Mouse (Mus musculus) spleen, postnatal 36 days (tissue): ENCODE data around the gene Gm20388.
"Not testable (repeated sequence)": the region's sequence is repeated elsewhere in the genome, so short reads cannot be mapped to it uniquely, and the experiment has no call there.

Experiments used
- DNase-seq, 2 experiments: peaks; one replicate each; pipeline ENCODE4 v3.0.0; 2022; ENCODE audit warnings: low spot score in 2 of 2, mixed read lengths in 1 of 2

Gm20388 gene

GRCm38 (mm10) chr8:123914635-123915034 lies 4004.0 kb downstream of the Gm20388 start:
- DNase-seq: no peak

GRCm38 (mm10) chr8:123924719-123925118 lies 4014.1 kb downstream of the Gm20388 start:
- peak; percentile 75 to 82 for DNase-seq

GRCm38 (mm10) chr8:123925671-123926070 lies 4015.0 kb downstream of the Gm20388 start:
- DNase-seq: no peak

DNA sequence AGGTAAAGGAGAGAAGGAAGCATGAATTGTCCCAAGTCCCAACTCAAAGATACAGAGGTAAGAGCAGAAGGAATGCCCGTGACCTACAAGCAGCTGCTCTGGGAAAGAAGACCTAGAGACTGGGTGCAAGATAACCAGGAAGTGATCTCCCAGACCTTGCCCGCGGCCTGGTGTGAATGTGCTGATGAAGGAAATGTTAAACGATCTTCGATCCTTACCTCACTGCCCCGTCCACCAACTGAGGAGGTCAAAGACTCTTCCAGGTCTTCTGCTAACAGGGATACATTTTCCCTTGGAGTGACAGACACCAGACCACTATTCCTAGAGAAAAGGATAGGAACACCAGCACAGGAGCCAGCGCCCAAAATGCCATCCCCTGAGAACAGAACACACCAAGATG lies 4018.4 kb downstream of the Gm20388 start:
- no peak for DNase-seq

- DNase-seq: peak; percentile 98 to 99
Measured at GRCm38 (mm10) chr8:123948942-123949685, 4038.5 kb downstream of the Gm20388 start, which contains the start of gene Nup133. Gene Nup133, minus strand, starts transcription at chr8:123949265.

DNA sequence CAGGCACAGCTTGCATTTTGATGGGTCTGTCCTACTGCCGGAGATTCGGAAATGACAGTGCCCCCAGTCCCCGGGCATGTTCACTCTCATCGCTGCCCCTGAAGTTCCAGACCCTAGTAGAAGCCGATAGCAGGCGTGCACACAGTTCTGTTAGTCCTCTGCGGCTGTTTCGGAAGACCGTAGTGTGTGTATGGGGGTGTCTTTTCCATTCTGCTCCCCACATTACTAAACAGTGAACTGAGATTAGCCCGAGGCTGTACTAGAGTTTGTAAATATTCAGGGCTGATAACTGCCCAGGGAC lies 4039.0 kb downstream of the Gm20388 start:
- no peak for DNase-seq

- DNase-seq: peak; percentile 63 to 69
Measured at GRCm38 (mm10) chr8:123950077-123950802, 4039.6 kb downstream of the Gm20388 start.

DNA sequence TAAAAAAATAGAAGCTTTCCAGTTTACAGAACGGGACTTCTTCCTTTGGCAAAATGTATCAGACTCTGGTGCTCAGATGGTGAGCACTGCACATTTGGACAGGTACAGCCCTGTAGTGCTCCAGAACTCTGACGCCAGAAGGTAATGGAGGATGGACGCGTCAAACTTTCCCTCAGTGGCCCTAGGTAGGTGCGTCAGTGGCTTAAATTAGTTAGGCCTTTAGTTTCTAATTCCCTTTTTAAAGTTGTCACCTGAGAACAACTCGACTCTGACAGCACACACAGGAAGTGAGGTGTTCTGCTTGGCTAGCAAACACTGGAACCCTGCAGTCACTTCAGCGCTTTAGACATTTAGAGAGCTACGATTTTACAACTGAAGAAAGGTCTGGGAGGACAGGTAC lies 4043.0 kb downstream of the Gm20388 start:
- DNase-seq: peak; percentile 69

DNA sequence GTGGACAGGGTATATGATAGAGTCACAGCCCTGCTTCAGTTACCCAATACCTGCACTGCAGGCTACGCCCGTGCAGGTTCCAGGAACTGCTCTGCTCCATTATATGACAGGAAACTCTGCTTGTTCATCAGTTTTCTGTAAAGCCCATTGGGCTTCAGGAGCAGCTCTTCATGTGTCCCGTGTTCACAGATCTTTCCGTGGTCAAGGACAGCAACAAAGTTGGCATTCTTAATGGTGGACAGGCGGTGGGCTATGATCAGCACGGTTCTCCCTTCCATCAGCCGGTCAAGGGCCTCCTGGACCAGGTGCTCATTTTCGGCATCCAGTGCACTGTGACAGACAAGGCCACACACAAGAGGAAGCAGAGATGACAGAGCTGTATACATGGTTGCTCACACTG lies 4043.6 kb downstream of the Gm20388 start:
- DNase-seq: peak; percentile 27 to 30

DNA sequence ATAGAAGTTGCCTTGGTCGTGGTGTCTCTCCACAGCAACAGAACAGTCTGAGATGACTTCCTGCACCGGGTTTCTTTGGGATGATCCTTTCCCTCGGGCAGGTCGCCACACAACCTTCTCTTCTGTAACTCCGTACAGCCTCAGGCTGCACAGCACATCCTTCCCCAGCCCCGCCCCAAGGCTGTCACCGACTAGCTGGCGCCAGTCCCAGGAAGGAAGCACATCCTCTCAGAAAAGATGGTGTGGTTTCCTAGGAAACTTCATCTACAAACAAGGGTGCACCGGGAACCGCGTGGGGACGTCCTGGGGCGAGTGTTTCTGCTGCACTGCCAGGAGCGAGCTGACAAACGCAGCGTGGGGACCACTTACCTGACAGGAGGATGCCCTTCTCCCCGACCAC lies 4047.5 kb downstream of the Gm20388 start:
- DNase-seq: no peak

DNA sequence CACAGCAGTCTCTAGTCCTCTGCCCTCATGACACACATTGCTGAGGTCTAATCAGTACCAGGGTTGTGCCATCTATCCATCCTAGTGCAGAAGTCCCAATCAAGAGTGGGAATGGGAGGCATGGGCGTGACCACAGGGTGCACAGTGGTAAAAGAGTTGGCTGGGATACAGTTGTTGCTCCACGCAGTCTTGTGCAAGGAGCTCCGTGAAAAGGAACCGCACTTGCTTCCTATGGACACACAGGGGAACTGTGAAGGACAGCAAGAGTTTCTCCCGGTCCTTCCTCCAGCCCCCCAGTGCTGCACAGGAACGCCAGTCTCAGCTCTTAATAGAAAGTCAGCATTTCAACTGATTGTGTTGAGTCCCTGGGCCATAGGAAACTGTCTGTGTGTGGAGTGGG lies 4048.8 kb downstream of the Gm20388 start:
- no peak for DNase-seq

DNA sequence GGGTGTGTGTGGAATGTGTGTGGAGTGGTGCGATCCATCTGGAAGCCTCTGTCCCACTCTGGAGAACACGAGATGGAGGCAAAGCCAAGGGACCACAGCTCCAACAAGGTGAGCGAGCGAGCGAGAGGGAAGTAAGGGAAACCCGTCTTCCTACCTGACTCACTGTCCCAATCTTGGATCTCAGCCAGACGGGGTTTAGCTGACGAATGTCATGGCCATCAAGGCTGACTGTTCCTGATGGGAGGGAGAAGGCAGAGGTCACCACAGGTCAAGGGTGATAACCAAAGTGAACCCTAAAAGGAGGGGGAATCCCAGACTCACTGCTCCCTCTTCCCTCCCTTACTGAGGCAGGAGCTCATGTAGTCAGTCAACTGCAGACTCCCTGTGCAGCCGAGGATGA lies 4049.4 kb downstream of the Gm20388 start:
- DNase-seq: no peak

GRCm38 (mm10) chr8:123960556-123960955 lies 4049.9 kb downstream of the Gm20388 start:
- DNase-seq: not testable (repeated sequence)

DNA sequence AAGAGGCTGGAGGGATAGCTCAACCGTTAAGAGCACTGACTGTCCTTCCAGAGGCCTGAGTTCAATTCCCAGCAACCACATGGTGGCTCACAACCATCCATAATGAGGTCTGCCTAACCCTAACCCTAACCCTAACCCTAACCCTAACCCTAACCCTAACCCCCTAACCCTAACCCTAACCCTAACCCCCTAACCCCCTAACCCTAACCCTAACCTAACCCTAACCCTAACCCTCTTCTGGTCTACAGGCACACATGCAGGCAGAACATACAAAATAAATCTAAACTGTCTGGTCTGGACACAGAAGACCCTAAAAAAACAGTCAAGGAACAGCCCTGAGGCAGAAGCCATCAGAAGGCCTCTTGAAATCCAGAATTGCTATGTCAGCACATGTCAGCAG lies 4050.7 kb downstream of the Gm20388 start:
- DNase-seq: no peak

GRCm38 (mm10) chr8:123966896-123967295 lies 4056.3 kb downstream of the Gm20388 start:
- DNase-seq: no peak

DNA sequence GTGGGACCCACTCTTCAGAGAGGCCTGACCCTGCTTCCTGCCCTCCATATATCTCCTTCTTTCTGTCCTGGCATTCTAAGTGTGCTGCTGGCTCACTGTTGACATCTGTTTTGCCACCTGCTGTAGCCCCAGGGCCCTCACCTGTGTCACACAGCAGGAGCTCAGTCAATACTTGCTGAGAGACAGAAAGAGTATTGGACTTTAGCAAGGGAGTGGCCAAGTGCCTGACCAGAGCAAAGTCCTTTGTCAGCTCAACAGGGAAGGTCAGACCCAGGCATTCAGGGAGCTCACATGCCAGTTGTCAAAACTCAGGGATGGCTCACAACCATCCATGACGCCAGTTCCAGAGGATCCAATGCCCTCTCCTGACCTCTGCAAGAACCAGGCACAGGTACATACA lies 4062.9 kb downstream of the Gm20388 start:
- no peak for DNase-seq

DNA sequence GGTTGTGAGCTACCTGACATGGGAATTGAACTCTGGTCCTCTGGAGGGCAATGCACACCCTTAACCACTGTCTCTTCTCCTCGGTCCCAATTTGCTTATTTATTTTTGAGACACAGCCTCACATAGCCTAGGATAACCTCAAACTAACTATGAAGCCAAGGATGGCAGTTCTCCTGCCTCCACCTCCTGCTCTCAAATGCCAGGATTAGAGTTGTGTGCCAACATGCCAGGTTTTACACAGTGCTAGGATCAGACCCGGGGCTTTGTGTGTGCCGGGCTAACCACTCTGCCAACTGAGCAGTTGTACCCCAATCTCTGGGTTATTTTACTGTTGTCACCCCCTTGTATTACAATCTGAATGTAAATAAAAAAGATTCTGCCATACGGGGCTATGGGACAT lies 4066.9 kb downstream of the Gm20388 start:
- no peak for DNase-seq

GRCm38 (mm10) chr8:123978166-123978838 lies 4067.7 kb downstream of the Gm20388 start:
- DNase-seq: no peak

GRCm38 (mm10) chr8:123978926-123979325 lies 4068.3 kb downstream of the Gm20388 start:
- peak; percentile 54 to 67 for DNase-seq

DNA sequence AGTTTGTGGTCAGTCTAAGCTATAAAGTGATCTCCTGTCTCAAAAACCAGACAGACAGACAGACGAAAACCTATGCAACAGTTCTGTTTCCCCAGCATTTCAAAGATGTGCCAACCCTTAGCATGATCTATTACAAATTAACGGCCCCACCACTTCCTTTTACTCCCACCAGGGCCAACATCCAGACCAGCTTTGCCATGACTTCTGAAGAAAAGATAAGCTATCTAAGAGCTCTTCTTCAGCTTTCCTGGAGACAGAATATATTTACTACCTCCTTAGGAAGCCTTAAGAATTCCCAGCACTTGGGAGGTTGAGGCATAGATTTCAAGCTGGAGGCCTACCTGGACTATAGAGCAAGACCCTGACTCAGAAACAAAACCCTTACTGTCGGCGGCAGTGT lies 4069.6 kb downstream of the Gm20388 start:
- no peak for DNase-seq

GRCm38 (mm10) chr8:123981674-123982073 lies 4071.0 kb downstream of the Gm20388 start:
- DNase-seq: no peak

- DNase-seq: peak; percentile 8 to 22
Measured at GRCm38 (mm10) chr8:123982291-123982793, 4071.7 kb downstream of the Gm20388 start.
